Mouse (Mus musculus): Measurements from ENCODE around the gene Nup210l. TPM values are rescaled to one million over a fixed set of nuclear protein-coding genes. Genes with fewer than 3 reads are reported as not detected.

The Nup210l gene
- polyA plus RNA-seq, 1 experiment from 2014 or later = 0.24 TPM

DNA sequence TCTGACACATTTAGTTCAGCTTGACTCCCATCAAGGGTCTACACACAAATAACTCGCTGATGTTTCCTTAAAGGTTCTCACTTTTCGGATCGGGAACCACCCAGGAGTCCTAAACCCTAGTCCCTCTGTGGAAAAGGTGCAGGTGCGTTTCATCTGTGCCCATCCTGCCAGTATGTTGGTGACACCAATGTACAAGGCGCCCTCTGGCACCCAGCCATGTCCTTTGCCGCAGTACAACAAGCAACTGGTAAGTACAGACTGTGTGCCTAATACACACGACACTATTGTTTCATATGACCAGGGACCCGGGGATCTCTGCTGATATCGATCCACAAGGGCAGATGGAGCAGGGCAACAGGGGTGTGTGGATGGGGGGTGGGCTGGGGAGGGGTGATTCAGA, 55.8 kb downstream of the Nup210l start:
- Histone ChIP-seq H3K27ac (replicated peaks in 1 of 2; ENCODE audit: control insufficient read depth in 1 of 2, insufficient read depth in 1 of 2, low read depth in 2 of 2, low read length in 2 of 2) (no peak overlapping the region), H3K4me3 (ENCODE audit: control insufficient read depth in 1 of 2, insufficient read depth in 1 of 2, low read depth in 1 of 2, low read length in 2 of 2) (no peak overlapping the region), H3K9ac (ENCODE audit: low read length) (no peak overlapping the region), H3K9me3 (ENCODE audit: control insufficient read depth, low read length) (no peaks in the 10 kb centered on the region), H3K4me1 (ENCODE audit: control insufficient read depth in 2 of 2, insufficient read depth in 2 of 2, low read length in 2 of 2) (no peaks in the 10 kb centered on the region), H3K4me2 (ENCODE audit: low read length) (no peak overlapping the region), H3K27me3 (ENCODE audit: control insufficient read depth, insufficient read depth, low read length) (no peaks in the 10 kb centered on the region), H3K36me3 (ENCODE audit: control insufficient read depth, insufficient read depth, low read length) (no peaks in the 10 kb centered on the region)
- WGBS = 81% methylated on average over 9 of the region's 9 CpGs
- ATAC-seq (ENCODE audit: insufficient number of reproducible peaks, insufficient read depth, low FRiP score, low read depth) = no peak

DNA sequence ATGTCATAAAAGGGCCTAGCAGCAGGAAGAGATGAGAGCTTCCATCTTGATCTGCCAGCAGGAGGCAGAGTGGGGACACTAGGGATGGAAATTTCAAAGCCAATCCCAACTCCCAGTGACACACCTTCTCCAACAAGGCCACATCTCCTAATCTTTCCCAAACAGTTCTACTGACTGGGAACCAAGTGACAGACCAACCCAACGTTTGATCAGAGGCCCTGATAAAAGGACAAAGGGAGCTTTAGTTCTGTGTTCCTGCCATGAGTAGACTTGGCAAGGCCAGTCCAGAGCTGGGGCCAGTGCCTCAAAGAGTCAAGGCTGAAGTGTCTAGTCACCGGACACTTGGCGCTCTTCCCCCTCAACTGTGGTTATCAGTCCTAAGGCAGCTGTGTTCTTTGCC, 57.6 kb downstream of the Nup210l start:
- Histone ChIP-seq H3K9me3 (ENCODE audit: control insufficient read depth, low read length) (no peaks in the 10 kb centered on the region), H3K4me1 (ENCODE audit: control insufficient read depth in 2 of 2, insufficient read depth in 2 of 2, low read length in 2 of 2) (no peaks in the 10 kb centered on the region), H3K4me2 (ENCODE audit: low read length) (no peak overlapping the region), H3K27ac (replicated peaks in 1 of 2; ENCODE audit: control insufficient read depth in 1 of 2, insufficient read depth in 1 of 2, low read depth in 2 of 2, low read length in 2 of 2) (no peak overlapping the region), H3K4me3 (ENCODE audit: control insufficient read depth in 1 of 2, insufficient read depth in 1 of 2, low read depth in 1 of 2, low read length in 2 of 2) (no peak overlapping the region), H3K36me3 (ENCODE audit: control insufficient read depth, insufficient read depth, low read length) (no peaks in the 10 kb centered on the region), H3K27me3 (ENCODE audit: control insufficient read depth, insufficient read depth, low read length) (no peaks in the 10 kb centered on the region), H3K9ac (ENCODE audit: low read length) (no peak overlapping the region)
- ATAC-seq (ENCODE audit: insufficient number of reproducible peaks, insufficient read depth, low FRiP score, low read depth) = no peak
- 69% methylated on average over 3 of the region's 3 CpGs for WGBS

DNA sequence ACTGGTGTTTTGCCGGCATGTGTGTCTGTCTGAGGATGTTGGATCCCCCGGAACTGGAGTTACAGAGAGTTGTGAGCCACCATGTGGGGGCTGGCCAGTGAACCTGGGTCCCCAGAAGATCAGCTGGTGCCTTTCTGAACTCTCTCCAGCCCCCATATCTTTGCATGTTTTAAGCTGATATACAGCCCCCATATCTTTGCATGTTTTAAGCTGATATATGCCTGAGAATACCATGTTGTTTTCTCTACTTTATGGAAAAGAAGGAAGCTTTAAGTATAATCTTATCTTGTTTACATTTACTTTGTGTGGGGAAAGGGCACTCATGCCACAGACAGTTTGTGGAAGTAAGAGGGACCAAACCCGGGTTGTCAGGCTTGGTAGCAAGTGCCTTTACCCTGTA, 75.6 kb downstream of the Nup210l start:
- no peak overlapping the region for H3K4me2 ChIP-seq (ENCODE audit: low read length)
- no peak for ATAC-seq (ENCODE audit: insufficient number of reproducible peaks, insufficient read depth, low FRiP score, low read depth)
- no peaks in the 10 kb centered on the region for H3K9me3 ChIP-seq (ENCODE audit: control insufficient read depth, low read length)
- 61% methylated on average over 3 of the region's 3 CpGs for WGBS
- no peaks in the 10 kb centered on the region for H3K4me1 ChIP-seq (ENCODE audit: control insufficient read depth in 2 of 2, insufficient read depth in 2 of 2, low read length in 2 of 2)
- no peaks in the 10 kb centered on the region for H3K27me3 ChIP-seq (ENCODE audit: control insufficient read depth, insufficient read depth, low read length)
- no peak overlapping the region for H3K9ac ChIP-seq (ENCODE audit: low read length)
- H3K4me3 ChIP-seq (ENCODE audit: control insufficient read depth in 1 of 2, insufficient read depth in 1 of 2, low read depth in 1 of 2, low read length in 2 of 2) = no peak overlapping the region
- no peaks in the 10 kb centered on the region for H3K36me3 ChIP-seq (ENCODE audit: control insufficient read depth, insufficient read depth, low read length)
- H3K27ac ChIP-seq (replicated peaks in 1 of 2; ENCODE audit: control insufficient read depth in 1 of 2, insufficient read depth in 1 of 2, low read depth in 2 of 2, low read length in 2 of 2) = no peak overlapping the region

DNA sequence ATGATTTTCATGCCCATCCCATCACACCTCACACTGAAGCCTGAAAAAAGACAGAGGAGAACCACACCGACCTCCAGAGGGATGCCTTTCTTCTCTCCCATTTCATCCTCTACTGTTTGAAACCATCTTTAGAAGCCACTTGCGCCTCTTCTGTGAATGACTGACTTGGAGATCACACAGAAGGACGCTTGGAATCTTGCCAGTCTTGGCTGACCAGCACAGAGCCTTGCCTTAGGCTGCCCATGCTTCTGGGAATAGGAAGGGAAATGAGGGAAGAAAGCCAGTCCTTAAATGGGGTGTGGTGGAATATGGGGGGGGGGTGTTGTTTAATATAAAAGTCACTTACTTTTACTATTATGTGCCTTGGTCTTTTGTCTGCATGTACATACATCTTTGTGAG, 79.6 kb downstream of the Nup210l start:
- WGBS = 70% methylated on average over 3 of the region's 3 CpGs
- H3K4me3 ChIP-seq (ENCODE audit: control insufficient read depth in 1 of 2, insufficient read depth in 1 of 2, low read depth in 1 of 2, low read length in 2 of 2) = no peak overlapping the region
- no peak overlapping the region for H3K4me2 ChIP-seq (ENCODE audit: low read length)
- H3K27me3 ChIP-seq (ENCODE audit: control insufficient read depth, insufficient read depth, low read length) = no peaks in the 10 kb centered on the region
- H3K4me1 ChIP-seq (ENCODE audit: control insufficient read depth in 2 of 2, insufficient read depth in 2 of 2, low read length in 2 of 2) = no peaks in the 10 kb centered on the region; a peak in 1 of 4 replicates
- H3K9me3 ChIP-seq (ENCODE audit: control insufficient read depth, low read length) = no peaks in the 10 kb centered on the region
- H3K9ac ChIP-seq (ENCODE audit: low read length) = no peak overlapping the region
- ATAC-seq (ENCODE audit: insufficient number of reproducible peaks, insufficient read depth, low FRiP score, low read depth) = no peak
- H3K27ac ChIP-seq (replicated peaks in 1 of 2; ENCODE audit: control insufficient read depth in 1 of 2, insufficient read depth in 1 of 2, low read depth in 2 of 2, low read length in 2 of 2) = no peak overlapping the region
- no peaks in the 10 kb centered on the region for H3K36me3 ChIP-seq (ENCODE audit: control insufficient read depth, insufficient read depth, low read length)

DNA sequence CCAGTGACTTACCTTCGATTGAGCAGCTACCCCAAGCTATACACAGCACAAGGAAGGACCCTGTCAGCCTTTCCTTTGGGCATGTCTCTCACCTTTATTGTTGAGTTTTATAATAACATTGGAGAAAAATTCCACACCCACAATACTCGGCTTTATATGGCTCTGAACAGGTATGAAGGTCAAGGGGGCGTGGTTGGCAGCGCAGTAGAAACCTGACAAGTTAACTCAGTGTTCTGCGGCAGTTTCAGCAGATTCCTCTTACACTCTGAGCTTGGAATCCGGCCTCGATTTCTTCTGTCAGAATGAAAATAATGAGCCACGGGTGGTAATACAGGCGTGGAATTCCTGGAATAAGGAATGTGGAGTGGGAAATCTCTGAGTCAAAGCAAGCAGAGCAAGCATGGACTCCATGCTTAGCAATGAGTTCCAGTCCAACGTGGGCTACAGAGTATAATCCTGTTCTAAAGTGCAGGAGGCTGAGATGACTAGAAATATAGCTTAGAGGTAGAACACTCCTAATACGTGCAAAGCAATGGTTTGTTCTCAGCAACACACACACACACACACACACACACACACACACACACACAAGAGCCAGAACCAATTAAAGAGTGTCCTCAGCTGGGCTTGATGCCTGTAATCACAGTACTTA, 87.1 kb downstream of the Nup210l start:
- no peaks in the 10 kb centered on the region for H3K36me3 ChIP-seq (ENCODE audit: control insufficient read depth, insufficient read depth, low read length)
- H3K27me3 ChIP-seq (ENCODE audit: control insufficient read depth, insufficient read depth, low read length) = no peaks in the 10 kb centered on the region
- H3K4me2 ChIP-seq (ENCODE audit: low read length) = no peak overlapping the region
- no peak overlapping the region for H3K4me3 ChIP-seq (ENCODE audit: control insufficient read depth in 1 of 2, insufficient read depth in 1 of 2, low read depth in 1 of 2, low read length in 2 of 2)
- peaks cover 0 to 5% of the 10 kb centered on the region in 2 experiments; a peak in 1 of 4 replicates for H3K4me1 ChIP-seq (ENCODE audit: control insufficient read depth in 2 of 2, insufficient read depth in 2 of 2, low read length in 2 of 2)
- H3K9ac ChIP-seq (ENCODE audit: low read length) = no peak overlapping the region
- ATAC-seq (ENCODE audit: insufficient number of reproducible peaks, insufficient read depth, low FRiP score, low read depth) = no peak
- WGBS = 72% methylated on average over 11 of the region's 11 CpGs
- H3K27ac ChIP-seq (replicated peaks in 1 of 2; ENCODE audit: control insufficient read depth in 1 of 2, insufficient read depth in 1 of 2, low read depth in 2 of 2, low read length in 2 of 2) = no peak overlapping the region
- no peaks in the 10 kb centered on the region for H3K9me3 ChIP-seq (ENCODE audit: control insufficient read depth, low read length)

DNA sequence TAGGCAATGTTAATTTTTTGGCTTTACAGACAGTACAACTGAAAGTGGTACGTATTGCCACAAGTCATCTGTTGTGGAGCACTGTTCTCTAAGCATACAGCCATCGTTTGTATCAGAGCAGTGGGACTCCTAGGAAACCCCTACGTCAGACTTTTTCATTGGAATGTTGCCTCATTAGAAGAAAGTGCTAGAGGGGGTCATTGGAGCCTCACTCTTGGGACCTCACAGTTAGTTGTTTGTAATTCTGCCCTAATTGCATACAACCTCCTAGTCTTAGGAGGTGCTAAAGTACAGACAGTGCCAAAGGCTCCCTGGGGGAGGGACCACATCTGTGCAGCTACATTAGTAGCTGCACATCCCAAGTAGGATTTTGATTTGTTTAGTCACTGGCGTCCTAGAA, 90.8 kb downstream of the Nup210l start:
- Histone ChIP-seq H3K36me3 (ENCODE audit: control insufficient read depth, insufficient read depth, low read length) (no peaks in the 10 kb centered on the region), H3K9ac (ENCODE audit: low read length) (no peak overlapping the region), H3K4me2 (ENCODE audit: low read length) (no peak overlapping the region), H3K27me3 (ENCODE audit: control insufficient read depth, insufficient read depth, low read length) (no peaks in the 10 kb centered on the region), H3K4me1 (ENCODE audit: control insufficient read depth in 2 of 2, insufficient read depth in 2 of 2, low read length in 2 of 2) (peaks cover 0 to 5% of the 10 kb centered on the region in 2 experiments; a peak in 1 of 4 replicates), H3K27ac (replicated peaks in 1 of 2; ENCODE audit: control insufficient read depth in 1 of 2, insufficient read depth in 1 of 2, low read depth in 2 of 2, low read length in 2 of 2) (no peak overlapping the region), H3K9me3 (ENCODE audit: control insufficient read depth, low read length) (no peaks in the 10 kb centered on the region), H3K4me3 (ENCODE audit: control insufficient read depth in 1 of 2, insufficient read depth in 1 of 2, low read depth in 1 of 2, low read length in 2 of 2) (no peak overlapping the region)
- ATAC-seq (ENCODE audit: insufficient number of reproducible peaks, insufficient read depth, low FRiP score, low read depth) = no peak
- WGBS = 72% methylated on average over 4 of the region's 4 CpGs

DNA sequence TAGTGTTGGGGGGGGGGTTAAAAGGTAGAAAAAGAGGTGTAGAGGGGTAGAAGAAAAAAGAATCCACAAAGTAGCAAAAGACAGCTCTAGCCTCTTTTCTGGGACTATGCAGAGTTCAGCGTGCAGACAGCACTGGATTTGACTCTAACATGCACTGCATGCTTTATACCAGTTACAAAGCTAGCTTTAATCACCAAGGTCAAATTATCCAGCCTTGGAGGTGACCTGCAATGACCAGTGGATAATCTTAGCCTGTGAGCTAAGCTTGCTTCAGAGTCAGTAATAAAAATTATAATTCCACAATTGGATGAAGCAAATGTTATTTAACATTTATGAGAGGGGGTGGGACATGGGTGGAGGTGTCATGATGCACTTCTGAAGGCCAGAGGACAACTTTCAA, 91.7 kb downstream of the Nup210l start:
- WGBS = 50% methylated on average over 1 of the region's 1 CpGs
- no peak for ATAC-seq (ENCODE audit: insufficient number of reproducible peaks, insufficient read depth, low FRiP score, low read depth)
- H3K27ac ChIP-seq (replicated peaks in 1 of 2; ENCODE audit: control insufficient read depth in 1 of 2, insufficient read depth in 1 of 2, low read depth in 2 of 2, low read length in 2 of 2) = no peak overlapping the region; a peak in 1 of 4 replicates
- no peaks in the 10 kb centered on the region for H3K27me3 ChIP-seq (ENCODE audit: control insufficient read depth, insufficient read depth, low read length)
- no peaks in the 10 kb centered on the region for H3K36me3 ChIP-seq (ENCODE audit: control insufficient read depth, insufficient read depth, low read length)
- no peak overlapping the region for H3K9ac ChIP-seq (ENCODE audit: low read length)
- H3K4me1 ChIP-seq (ENCODE audit: control insufficient read depth in 2 of 2, insufficient read depth in 2 of 2, low read length in 2 of 2) = peaks cover 0 to 5% of the 10 kb centered on the region in 2 experiments; a peak in 1 of 4 replicates
- H3K4me3 ChIP-seq (ENCODE audit: control insufficient read depth in 1 of 2, insufficient read depth in 1 of 2, low read depth in 1 of 2, low read length in 2 of 2) = no peak overlapping the region
- no peaks in the 10 kb centered on the region for H3K9me3 ChIP-seq (ENCODE audit: control insufficient read depth, low read length)
- no peak overlapping the region for H3K4me2 ChIP-seq (ENCODE audit: low read length)

DNA sequence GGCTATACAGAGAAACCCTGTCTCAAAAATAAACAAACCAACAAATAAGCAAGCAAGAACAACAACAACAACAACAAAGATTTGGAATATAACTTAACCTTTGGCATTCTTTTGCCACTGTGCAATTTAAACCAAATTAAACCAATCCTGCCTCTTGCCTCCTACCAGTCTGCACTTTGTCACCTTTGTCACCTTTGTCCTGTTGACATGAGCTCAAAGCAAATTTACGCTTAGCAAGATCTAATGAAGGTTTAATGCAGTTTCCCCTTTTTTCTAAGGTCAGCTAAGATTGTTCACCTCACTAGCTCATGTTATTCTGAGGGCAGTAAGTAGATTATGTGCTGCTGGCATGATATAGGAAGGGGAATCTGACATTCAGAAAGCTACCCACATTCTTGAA, 93.6 kb downstream of the Nup210l start:
- WGBS = 44% methylated on average over 1 of the region's 1 CpGs
- no peaks in the 10 kb centered on the region for H3K36me3 ChIP-seq (ENCODE audit: control insufficient read depth, insufficient read depth, low read length)
- H3K9me3 ChIP-seq (ENCODE audit: control insufficient read depth, low read length) = no peaks in the 10 kb centered on the region
- no peaks in the 10 kb centered on the region for H3K27me3 ChIP-seq (ENCODE audit: control insufficient read depth, insufficient read depth, low read length)
- no peak overlapping the region for H3K9ac ChIP-seq (ENCODE audit: low read length)
- no peak overlapping the region for H3K4me3 ChIP-seq (ENCODE audit: control insufficient read depth in 1 of 2, insufficient read depth in 1 of 2, low read depth in 1 of 2, low read length in 2 of 2)
- peaks cover 0 to 5% of the 10 kb centered on the region in 2 experiments; a peak in 1 of 4 replicates for H3K4me1 ChIP-seq (ENCODE audit: control insufficient read depth in 2 of 2, insufficient read depth in 2 of 2, low read length in 2 of 2)
- ATAC-seq (ENCODE audit: insufficient number of reproducible peaks, insufficient read depth, low FRiP score, low read depth) = no peak
- H3K4me2 ChIP-seq (ENCODE audit: low read length) = no peak overlapping the region
- H3K27ac ChIP-seq (replicated peaks in 1 of 2; ENCODE audit: control insufficient read depth in 1 of 2, insufficient read depth in 1 of 2, low read depth in 2 of 2, low read length in 2 of 2) = no peak overlapping the region
